Mouse (Mus musculus) bone marrow, adult 2 months (tissue): ENCODE measurements at regions not wholly inside any gene's neighbourhood (a gene's known extent, or its start where the extent isn't known, plus 50 kb on each side); places are given as distances from the start of the nearest gene placed in this dataset.

ENCODE experiments used
- H3K27ac ChIP-seq: fragments of 200-500 bp; 2 replicates; pipeline ENCODE4 v1.5.1; 2012; ENCODE audit warnings: low read depth, mild to moderate bottlenecking, control low read depth, inconsistent platforms, low read length; ENCODE audit not compliant: control insufficient read depth, poor library complexity, insufficient read depth
- H3K4me1 ChIP-seq: fragments of 200-500 bp; 2 replicates; pipeline ENCODE4 v1.6.1; 2011; ENCODE audit warnings: low read length; ENCODE audit not compliant: control insufficient read depth, insufficient read depth
- H3K4me3 ChIP-seq: fragments of 200-500 bp; replicated peaks from 2 replicates; pipeline ENCODE3; 2011; ENCODE audit warnings: mild to moderate bottlenecking, low read depth, low read length, control low read depth; ENCODE audit not compliant: control insufficient read depth
- CTCF ChIP-seq: fragments of 200-500 bp; IDR thresholded peaks from 2 replicates; pipeline ENCODE4 v1.5.1; 2011; ENCODE audit warnings: low read length, control low read depth; ENCODE audit not compliant: control insufficient read depth, insufficient read depth
- POLR2A ChIP-seq: fragments of 200-500 bp; IDR thresholded peaks from 2 replicates; pipeline ENCODE4 v1.6.1; 2011; ENCODE audit warnings: low read depth, mild to moderate bottlenecking, control low read depth, low read length, borderline replicate concordance; ENCODE audit not compliant: control insufficient read depth
- WGBS: fragments of 180-500 bp; shearing (Covaris S2); methylation state at CpG from one replicate; pipeline ENCODE4 v1.1.7; 2018; 5-methylcytosine and 5-hydroxymethylcytosine counted together

GRCm38 (mm10) chr12:78129130-78129845, 64.8 kb upstream of the Gm6657 start:
- H3K4me1 ChIP-seq, result no peaks in the 10 kb centered on the region
- no peak overlapping the region for H3K4me3 ChIP-seq
- no peak overlapping the region for H3K27ac ChIP-seq
- WGBS, result 80% methylated on average over 5 of the region's 5 CpGs
- no peak for TF ChIP-seq CTCF
- no peak for TF ChIP-seq POLR2A

- 58% methylated on average over 8 of the region's 8 CpGs for WGBS
- TF ChIP-seq POLR2A, result no peak
- TF ChIP-seq CTCF, result no peak
- Histone ChIP-seq H3K27ac (no peak overlapping the region), H3K4me1 (no peaks in the 10 kb centered on the region), H3K4me3 (no peak overlapping the region)
These were observed 61.8 kb upstream of the Gm6657 start for GRCm38 (mm10) chr12:78132016-78132797.

GRCm38 (mm10) chr12:78133341-78133740, 60.7 kb upstream of the Gm6657 start:
- H3K27ac ChIP-seq, result no peak overlapping the region
- H3K4me3 ChIP-seq, result no peak overlapping the region
- WGBS, result 90% methylated on average over 9 of the region's 9 CpGs
- no peak for TF ChIP-seq CTCF
- TF ChIP-seq POLR2A, result no peak
- no peaks in the 10 kb centered on the region for H3K4me1 ChIP-seq

- WGBS, result 76% methylated on average over 4 of the region's 4 CpGs
- H3K4me3 ChIP-seq, result no peak overlapping the region
- no peaks in the 10 kb centered on the region for H3K4me1 ChIP-seq
- no peak overlapping the region for H3K27ac ChIP-seq
- TF ChIP-seq CTCF (no peak), POLR2A (no peak)
These were observed 60.1 kb upstream of the Gm6657 start for GRCm38 (mm10) chr12:78133984-78134383.

GRCm38 (mm10) chr12:78137196-78137595, 56.8 kb upstream of the Gm6657 start:
- 80% methylated on average over 3 of the region's 3 CpGs for WGBS
- H3K4me3 ChIP-seq, result no peak overlapping the region
- no peaks in the 10 kb centered on the region for H3K4me1 ChIP-seq
- TF ChIP-seq POLR2A, result no peak
- TF ChIP-seq CTCF, result no peak
- no peak overlapping the region for H3K27ac ChIP-seq

- H3K4me1 ChIP-seq, result no peaks in the 10 kb centered on the region
- no peak overlapping the region for H3K4me3 ChIP-seq
- 84% methylated on average over 1 of the region's 1 CpGs for WGBS
- no peak overlapping the region for H3K27ac ChIP-seq
- no peak for TF ChIP-seq POLR2A
- no peak for TF ChIP-seq CTCF
These were observed 55.6 kb upstream of the Gm6657 start for GRCm38 (mm10) chr12:78138467-78138866.
